Mouse (Mus musculus): ENCODE measurements around the gene Nrxn2.
A peak's percentile ranks its signal among the peaks of the same experiment; 100 is the strongest.

The Nrxn2 gene

DNA sequence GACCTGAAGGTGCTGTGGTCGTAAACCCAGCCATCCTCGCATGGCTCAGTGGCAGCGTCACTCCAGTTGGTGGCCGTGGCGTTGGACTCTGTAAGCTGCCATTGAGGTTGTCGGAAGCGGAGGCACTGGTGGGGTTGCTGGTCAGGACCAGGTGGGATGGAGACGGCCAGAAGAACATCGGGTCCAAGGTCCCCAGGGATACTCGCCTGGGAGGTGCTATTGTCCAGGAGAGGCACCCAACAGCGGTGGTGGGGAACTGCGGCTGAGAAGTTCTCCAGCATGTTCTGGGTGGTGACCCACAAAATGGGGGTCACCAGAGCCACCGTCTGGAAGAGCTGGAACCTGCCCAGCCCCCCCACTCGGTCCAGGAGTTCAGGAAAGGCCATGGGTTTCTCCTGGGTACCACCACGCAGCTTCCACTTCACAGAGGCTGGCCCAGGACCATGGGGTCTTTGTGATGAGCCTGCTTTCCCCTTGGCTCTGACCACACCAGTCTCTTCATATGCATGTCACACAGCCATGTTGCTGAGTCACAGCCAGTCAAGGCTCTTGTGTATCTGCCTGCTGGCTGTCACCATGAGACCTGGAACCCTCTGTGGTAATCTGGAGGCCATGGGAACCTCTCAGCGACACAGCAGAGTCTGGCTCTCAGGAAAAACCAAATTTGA lies 124.0 kb downstream of the Nrxn2 start, which contains the start of gene Slc22a12:
Gene Slc22a12, minus strand, starts transcription at position 666 of the 668 bp plus-strand sequence.
- DNase-seq (ENCODE audit: low spot score), result no peak

DNA sequence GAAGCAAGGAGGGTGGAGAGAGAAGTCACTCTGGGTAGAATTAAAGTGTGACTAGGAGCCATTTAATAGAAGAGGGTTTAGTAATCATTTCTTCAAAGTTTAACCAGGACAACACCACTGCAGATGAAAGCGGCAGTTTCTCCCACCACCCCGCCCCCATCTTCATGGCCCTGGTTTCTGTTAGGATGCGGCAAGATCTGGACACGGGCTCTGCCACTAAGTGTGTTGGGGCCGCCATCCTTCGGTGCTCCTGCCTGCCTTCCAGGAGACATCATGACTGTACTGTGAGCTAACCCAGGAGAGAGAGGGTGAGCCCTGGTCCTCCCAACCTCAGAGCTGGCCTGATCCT lies 124.5 kb downstream of the Nrxn2 start:
- no peak for DNase-seq (ENCODE audit: low spot score)

DNA sequence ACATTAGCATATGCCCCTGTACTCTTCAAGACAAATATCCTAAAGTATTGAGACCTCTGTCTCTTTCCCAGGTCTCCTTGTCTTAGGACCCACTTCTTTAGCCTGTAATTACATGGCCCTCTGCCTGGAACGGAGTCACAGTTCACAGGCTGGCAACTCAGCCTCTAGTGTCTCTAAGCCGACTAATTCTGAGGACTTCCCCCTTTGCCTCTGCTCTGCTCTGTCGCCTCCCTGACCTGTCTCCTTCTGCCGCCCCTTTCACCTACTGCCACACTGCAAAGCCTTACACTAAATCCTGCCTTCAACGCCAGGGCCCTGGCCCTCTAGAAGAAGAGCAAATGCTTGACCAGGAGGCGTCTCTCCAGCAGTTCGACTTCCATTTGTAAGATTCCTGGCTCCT lies 125.0 kb downstream of the Nrxn2 start:
- DNase-seq (ENCODE audit: low spot score), result no peak

DNA sequence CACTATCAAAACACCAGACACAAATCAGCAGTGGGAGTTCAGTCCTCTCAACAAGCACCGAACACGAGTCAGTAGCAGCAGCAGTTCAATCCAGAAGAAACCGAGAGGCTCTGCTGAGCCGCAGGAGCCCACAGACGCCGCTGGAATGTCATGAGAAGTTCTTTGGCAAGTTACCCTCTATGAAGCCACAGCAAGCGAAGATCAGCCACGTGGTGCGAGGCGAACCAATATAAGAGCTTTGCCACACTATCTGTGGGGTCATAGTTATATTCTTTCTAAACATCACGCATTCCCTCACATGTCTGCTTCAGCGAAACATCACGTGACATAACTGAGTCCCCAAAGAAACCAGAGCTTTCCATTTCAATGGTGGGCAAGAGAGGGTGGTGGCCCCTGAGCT lies 126.2 kb downstream of the Nrxn2 start:
- DNase-seq (ENCODE audit: low spot score), result no peak

DNA sequence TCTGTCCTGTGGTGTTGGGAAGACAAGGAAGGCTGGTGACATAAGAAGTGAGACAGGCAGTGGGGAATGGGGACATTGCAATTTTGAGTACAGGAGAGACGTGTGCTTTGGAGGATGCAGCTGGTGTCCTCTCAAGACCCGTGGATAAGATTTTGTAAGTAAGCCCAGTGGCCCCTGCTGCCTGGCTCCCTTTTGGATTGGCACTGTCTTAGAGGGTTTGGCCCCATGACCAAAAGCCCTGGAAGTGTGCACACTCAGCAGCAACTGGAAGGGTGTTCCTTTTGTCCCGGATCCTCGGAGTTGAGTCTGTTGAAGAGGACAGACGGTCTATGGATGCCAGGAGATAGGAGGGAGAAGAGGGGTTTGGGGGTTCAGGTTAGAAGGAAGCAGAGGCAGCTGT lies 127.0 kb downstream of the Nrxn2 start:
- no peak for DNase-seq (ENCODE audit: low spot score)

DNA sequence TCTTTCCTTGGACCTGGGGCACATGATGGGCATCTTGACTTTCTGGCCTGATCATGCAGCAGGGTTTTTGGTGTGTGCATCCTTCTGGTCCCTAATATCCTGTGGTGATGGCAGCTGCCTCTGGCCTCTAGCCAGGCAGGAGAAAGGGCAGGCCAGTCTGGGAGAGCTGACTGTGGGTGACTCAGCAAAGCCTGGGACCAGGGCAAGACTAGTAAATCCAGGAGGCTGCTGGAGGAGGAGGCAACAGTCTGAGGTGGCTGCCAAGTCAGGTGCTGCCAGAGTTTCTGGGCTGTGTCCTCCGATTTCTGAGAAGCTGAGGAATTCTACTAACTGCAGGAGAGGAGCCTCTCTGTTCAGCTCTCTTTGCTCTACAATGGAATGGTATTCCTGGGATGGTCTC lies 127.6 kb downstream of the Nrxn2 start:
- DNase-seq (ENCODE audit: low spot score), result peak; percentile 68

DNA sequence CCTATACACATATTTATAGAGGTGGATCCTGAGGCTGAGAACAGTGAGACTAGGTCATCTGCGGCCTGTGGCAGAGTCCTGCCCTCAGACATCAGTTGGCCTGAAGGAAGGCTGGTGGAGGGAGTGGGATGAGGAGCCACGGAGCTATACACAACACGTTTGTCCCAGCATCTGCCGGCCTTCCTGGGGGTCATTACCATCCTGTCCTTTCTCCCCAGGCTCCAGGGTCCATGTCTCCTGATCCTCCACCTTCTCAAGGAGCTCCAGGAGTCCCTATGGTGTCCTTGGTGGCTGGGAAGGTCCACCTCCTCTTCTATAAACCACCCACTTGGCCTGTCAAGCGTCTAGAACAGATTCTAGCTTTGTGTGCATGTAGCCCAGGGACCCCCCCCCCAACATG lies 129.3 kb downstream of the Nrxn2 start:
- DNase-seq (ENCODE audit: low spot score), result no peak

DNA sequence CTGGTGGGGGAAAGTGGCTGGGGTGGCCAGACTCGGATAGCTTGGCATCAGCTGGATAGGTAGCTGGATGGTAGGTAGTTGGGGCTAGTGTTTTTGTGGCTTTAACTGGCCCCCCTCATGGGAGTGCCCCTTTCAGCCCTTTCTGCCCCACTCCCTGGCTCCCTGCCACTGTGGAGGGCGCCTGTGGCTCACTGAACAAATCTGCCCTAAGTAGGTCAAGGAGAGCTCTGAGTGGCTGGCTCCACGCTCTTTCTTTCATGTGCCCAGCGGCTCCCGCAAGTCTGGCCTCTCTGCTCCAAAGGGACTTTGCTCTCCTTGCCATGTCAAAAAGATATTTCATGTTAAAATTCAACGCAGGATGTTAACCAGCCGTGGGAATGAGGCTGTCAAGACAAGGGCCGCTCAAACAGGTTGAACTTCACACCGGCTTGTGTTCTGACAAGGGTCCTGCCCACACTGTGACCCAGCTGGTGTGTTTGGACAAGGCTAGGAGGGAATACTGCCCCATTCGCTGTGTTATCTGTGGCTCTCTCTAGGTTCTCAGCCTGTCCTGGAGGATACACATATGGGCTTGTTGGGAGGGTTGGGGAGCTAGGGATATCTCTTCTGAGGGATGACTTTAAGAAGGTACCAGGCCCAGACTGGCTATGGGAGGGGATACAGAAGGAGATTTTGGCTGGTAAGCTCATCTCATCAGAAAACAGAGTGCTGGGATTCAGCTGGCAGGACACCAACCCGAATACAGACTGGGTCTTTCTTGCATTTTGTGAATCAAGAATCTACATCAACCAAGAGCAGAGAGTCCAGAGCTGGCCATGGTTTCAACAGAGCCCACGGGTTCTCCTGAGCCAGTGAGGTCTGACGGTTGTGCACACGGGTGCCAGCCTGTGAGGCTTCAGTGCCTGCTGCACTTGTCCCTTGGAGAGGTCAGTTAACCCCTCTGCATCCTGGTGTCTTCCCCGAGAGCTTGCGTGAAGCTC lies 130.2 kb downstream of the Nrxn2 start:
- DNase-seq (ENCODE audit: low spot score), result no peak

DNA sequence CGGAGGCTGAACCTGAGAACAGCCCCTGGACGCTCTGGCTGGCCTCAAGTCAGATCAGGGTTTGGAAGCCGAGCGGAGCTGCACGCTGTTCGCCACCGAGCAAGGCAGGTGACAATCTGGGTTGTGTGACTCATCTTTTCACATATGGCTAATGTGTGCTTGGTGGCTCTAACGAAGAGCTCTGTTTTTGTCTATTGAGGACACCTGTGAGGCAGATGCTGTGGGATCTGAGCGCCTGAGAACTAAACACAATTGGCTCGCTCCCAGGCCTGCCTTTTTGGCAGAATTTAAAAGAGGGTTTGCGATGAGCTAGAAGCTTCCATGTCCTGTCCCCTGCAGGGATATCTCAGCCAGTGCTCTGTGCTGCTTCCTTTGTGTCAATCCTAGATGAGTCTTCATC lies 131.0 kb downstream of the Nrxn2 start:
- DNase-seq (ENCODE audit: low spot score), result no peak

DNA sequence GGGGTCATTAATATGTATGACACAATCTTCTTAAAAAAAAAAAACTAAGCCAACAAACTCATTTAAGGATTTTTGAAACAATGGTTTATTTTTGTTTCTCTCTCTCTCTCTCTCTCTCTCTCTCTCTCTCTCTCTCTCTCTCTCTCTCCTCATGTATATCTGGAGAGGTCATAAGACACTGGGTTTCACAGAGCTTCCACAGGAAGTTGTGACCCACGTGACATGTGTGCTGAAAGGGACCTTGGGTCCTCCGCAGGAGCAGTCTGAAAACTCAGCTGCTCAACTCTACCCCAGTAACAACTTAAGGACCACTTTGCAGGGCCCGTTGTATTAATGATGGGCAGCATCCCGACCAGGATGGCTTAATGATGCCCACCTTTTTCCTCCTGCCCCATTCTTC lies 132.7 kb downstream of the Nrxn2 start:
- no peak for DNase-seq (ENCODE audit: low spot score)

DNA sequence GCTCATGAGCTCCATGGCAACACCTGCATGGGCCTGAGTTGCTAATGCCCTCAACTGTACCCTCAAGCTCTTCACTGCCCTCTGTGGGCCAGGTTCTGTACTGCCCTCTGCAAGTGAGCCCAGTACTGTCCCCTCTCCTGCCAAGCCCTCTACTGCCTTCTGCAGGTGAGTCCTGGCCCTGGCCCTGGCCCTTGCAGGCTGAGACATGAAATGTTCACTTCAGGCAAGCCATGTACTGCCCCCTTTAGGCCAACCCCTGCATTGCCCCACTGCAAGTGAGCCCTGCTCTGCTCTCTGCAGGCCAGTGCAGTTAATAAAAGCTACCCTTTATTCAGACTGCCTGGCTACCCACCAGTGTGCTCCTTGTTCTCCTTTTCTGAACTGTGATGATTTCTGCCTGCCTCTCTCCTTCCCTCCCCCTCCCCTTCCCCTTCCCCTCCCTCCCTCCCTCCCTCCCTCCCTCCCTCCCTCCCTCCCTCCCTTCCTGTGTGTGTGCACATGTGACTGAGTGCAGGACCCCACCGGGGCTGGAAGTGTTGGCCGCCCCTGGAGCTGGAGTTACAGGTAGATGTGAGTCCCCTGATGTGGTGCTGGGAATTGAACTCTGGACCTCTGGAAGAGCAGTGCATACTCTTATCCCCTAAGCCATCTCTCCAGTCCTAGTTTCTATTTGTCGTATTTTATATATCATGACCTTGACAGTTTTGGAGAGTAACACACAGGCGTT lies 133.9 kb downstream of the Nrxn2 start:
- peak; percentile 33 for DNase-seq (ENCODE audit: low spot score)

DNA sequence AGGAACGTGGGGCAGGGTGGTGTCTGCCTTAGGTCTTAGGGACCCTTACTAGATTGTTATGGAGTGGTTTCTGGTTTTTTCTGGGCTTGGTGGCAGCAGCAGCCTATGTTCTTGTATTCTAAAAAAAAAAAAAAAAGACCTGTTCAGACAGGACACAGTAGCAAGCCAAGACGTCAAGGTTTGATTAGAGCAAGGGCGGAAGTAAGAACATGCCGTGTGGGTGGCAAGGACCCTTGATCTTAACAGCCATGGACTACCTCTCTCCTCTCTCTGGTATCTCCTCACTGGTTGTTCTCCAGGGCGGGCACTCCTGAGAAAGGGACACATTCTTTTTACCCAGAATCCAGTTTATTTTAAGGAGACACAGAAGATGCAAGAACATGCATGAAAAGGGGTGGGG lies 134.6 kb downstream of the Nrxn2 start:
- DNase-seq (ENCODE audit: low spot score), result no peak

DNA sequence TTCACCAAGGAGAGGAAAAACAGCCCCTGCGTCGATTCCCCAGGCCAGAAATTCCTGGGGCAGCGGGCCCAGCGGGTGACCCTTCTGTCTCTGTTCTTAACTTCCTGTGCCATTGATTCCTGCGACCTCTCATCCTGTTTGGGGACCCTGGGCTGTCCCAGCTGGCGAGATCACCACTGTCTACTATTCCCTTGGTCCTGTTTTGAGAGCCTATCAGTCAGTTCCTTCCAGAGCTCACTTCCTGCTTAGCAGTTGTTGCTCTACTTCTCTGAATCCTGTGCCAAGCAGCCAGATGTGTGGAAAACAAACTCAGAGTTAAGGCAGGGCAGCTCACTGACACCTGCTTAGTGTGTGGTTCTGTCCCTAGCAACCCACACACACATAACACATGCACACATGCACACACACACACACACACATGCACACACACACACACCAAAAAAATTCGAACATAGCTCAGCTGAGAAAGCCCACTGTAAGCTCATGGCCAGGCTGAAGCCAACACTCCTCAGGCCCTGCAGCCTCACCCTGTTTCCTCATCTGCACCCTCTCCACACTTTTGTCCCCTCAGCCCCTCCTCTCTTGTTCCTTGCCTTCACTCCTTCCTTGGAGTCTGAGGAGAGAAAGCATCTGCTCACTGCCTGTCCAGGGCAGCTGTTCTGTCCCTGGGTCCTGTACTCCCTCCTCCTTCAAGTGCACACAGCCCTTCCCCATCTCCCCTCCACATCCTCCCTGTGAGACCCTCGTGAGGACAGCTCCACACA lies 135.5 kb downstream of the Nrxn2 start:
- no peak for DNase-seq (ENCODE audit: low spot score)

DNA sequence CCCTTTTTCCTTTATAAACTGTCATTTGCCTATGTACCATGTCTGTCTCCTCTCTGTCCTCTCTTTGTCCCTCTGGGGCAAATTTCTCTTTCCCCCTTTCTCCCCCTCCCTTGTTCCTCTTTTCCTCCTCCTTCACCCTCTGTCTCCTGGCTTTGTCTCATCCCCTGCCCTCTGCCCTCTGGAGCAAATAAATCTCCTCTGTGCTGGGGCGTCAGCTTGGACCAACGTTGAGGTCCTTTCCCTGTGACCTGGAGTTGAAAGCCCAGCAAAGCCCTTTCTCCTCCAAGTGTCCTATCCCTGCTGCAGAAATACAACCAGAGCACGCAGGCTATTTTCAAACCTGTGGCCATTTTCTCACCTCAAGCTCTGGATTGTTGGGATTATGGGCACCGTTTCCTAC lies 141.0 kb downstream of the Nrxn2 start:
- DNase-seq (ENCODE audit: low spot score), result no peak

DNA sequence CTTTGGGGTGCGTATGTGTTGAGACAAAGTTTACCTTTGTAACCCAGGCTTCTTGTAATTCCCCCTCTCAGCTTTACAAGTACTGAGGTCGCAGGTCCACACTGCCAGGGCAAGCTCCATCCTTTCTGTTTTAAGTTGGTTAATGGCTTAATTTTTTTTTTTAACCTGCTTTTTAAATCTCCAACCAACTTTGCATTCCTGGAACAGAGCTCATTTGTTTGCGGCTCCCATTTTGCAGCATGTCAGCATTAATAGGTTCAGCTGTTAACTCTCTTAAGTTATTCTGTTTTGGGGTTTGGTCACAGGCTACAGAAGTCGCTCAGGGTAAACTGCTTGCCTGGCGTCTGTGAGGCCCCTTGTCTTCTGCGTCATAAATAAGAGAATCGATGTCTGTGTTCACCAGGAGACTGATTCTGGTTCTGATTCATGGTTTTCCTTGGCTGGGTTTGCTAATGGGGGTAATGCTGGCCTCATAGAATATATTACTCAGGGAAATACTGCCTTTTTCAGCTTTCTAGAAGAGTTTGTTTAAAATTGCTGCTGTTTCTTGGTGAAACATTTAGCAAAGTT lies 141.8 kb downstream of the Nrxn2 start:
- DNase-seq (ENCODE audit: low spot score), result no peak

DNA sequence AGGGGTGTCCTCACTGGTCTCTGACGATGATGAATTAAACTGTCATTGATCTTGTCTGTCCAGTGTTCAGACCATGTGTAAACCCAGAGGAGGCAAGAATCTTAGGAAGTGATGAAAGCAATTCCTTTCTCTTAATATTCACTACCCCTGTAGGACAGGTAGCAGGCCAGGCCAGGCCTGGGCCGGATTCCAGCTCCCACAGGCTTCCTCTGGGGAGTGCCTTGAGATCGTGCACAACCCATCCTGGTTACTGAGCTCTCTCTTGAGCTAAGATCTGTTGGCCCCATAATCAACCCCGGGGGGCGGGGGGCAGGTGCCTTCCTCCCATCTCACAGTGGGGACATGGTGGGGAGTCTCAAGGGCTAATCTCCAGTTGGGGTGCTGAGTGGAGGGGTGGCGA lies 146.6 kb downstream of the Nrxn2 start:
- DNase-seq (ENCODE audit: low spot score), result no peak

DNA sequence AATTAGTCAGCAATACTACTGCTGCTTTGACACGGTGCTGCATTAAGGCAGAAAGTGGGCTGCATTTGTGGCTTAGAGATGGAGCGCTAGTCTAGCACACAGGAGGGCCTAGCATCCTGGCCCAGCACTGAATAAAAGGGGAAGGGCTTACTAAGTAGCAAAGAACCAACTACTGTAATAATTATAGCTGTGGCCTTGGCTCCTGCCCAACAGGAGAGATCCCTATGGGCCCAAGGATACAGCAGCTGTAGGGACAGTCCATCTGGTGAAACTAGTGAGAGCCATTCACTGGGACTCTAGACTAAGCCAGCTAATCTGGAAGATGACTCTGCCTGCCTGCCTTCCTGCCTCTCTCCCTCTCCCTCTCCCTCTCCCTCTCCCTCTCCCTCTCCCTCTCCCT lies 147.9 kb downstream of the Nrxn2 start:
- peak; percentile 26 for DNase-seq (ENCODE audit: low spot score)

DNA sequence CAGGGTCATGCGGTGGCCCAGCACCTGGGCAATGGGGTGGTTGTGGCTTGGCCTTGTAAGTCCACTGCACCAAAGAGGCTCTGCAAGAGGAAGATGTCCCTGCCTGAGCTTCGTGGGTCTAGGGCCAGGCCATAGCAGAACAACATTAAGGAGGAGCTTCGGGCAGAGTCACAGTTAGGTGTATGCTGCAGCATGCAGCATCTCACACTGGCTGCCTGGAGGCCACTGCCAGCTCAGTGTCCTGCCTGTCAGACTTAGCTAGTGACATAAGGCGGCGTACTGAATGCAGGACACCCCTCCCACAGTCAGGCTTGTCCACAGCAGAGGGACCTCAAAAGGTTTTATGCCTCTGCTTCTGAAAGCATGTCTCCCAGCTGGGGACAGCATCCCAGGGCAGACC lies 150.5 kb downstream of the Nrxn2 start:
- no peak for DNase-seq (ENCODE audit: low spot score)

DNA sequence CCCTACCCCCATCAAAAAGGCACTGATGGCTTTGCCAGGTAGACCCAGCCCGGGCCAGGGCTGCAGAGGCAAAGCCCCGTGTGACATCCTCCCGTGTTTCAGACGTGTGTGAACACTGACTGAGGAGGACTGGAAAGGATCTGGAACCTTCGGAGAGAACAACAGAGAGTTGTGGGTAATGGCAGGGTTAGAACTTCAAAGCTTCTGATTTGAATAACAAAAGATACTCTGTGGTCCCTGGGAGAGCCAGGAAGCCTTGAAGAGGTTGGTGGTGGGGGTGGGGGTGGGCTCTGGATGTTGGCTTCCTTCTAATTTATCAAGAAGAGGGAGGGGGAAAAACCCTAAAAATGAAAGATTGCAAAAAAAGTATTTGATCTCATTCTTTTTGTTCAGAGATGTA lies 151.0 kb downstream of the Nrxn2 start:
- DNase-seq (ENCODE audit: low spot score), result no peak

DNA sequence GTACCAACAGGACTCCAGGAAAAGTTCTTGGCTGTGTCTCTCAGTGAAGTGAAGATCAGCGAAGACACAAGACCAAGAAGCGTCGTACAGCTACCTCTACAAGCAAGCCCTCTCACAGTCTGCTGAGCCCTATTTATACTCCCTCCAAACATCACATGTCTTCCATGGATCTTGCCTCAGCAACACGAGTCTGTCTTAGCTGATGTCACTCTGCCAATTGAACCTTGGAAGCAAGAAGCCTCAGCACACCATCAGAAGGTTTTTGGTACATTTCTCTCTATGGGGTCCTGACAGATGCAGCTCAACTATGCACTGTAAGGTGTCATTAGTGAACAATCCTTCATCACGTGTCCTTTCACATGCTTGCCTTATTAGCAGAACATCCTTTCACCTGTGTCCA lies 152.9 kb downstream of the Nrxn2 start:
- no peak for DNase-seq (ENCODE audit: low spot score)

DNA sequence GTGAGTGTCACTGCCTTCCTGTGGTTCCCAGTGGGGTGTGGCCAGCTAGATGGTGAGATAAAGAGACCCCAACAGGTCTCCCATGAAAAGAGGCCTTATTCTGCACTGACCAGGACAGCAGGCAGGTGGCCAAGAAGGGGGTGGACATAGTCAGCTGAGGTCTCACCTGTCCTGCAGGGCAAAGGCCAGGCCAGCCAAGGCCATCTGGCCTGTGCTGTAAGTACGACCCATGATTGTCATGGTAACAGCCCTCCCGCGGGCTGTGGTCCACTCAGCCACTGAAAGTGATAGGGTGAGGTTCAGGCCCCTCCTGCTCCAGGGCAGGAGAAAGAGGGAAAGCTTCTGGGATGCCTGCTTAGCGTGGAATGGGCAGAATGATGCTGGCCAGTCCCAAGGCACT lies 153.5 kb downstream of the Nrxn2 start:
- DNase-seq (ENCODE audit: low spot score), result no peak

Measured in MN1 (cell line).